Mouse (Mus musculus) gastrocnemius, adult 8-10 months (tissue): Measurements from ENCODE around the gene Asxl1. TPM values are rescaled to one million over a fixed set of nuclear protein-coding genes. Genes with fewer than 3 reads are reported as not detected.

Experiments used
- DNase-seq, 2 experiments: peaks; one replicate each; pipeline ENCODE4 v3.0.0; 2022; ENCODE audit warnings: low spot score in 2 of 2
- total RNA-seq, 4 experiments: library from RNA; stranded (reverse); gene quantifications; 2 replicates each; pipeline ENCODE4 v1.2.4; 2022

The Asxl1 gene
- 10 to 100 TPM in 2 of 4 experiments, 1 to 10 TPM in 2; 8.1 to 12.1 (median 10.5) TPM for total RNA-seq

DNA sequence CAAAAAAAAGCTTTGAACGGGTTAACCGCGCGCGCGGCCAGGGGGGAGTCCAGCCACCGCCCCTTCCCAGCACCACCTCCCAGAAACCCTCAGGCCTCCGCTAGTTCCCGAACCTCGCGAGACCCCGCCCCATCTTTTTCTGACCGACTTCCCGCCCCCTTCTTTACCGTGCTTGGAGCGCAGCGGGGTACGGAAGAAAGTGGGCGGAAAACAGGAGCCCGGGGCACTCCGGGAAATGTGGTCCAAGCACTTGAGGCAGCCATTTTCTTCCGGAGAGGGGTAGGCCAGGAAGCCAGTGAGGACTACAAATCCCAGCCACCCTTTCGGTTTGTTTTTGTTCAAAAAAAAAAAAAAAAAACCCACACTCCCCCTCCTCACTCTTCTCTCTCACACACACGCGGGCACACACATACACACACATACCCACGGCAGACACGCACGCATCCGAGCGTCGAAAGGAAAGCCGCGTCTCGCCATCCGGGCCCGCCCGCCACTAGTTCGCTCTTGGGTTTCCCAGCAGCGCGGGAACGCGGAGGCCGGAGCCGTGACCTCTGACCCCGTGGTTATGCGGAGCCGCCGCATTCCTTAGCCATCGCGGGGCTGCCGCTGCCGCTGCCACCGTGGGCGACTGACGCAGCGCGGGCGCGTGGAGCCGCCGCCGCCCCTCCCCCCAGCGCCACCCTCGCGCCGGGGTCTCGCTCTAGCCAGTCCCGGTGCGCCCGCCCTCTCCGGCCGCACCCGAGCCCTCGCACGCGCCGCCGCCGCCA, at the start of gene Asxl1:
TSS of gene Asxl1 (plus strand) at position 376 of the 767 bp plus-strand sequence.
- peak; percentile 95 to 96 for DNase-seq

DNA sequence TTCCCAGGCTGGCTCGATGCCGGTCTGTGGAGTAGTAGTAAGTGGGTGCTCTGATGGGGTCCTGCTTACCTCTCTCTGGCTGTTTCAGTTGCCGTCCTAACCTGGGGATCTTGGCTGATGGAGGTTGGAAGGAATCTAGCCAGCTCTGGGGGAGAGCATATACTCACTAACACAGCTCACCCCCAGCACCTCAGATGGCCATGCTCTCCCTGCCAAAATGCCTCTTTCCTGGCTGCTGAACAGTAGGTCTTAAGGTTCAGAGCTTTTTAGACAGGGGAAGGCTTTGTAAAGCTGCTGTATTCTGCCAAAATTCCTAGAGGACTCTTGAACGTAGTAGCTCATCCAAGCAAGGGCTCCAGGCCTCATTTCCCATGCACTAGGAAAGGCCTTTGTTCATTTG, 47.9 kb upstream of the Asxl1 start:
- no peak for DNase-seq

DNA sequence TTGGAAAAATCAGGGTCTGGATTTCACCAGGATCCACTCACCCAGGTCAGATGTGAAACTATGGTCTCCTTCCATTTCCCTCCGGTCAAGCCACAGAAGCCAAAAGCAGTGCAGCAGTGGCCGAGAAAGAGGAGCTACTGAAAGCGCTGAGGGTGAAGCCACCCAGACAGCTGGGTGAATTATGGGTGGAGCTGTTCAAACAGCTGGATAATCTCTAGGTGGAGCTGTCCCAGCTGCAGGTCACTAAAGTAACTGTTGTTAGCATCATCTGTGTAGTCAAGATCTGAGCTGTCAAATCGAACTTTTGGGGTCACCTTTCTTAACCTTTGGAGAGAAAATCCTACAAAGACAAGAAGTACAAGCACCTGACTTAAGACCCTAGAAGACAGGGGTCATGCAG, 47.2 kb upstream of the Asxl1 start:
- no peak for DNase-seq

DNA sequence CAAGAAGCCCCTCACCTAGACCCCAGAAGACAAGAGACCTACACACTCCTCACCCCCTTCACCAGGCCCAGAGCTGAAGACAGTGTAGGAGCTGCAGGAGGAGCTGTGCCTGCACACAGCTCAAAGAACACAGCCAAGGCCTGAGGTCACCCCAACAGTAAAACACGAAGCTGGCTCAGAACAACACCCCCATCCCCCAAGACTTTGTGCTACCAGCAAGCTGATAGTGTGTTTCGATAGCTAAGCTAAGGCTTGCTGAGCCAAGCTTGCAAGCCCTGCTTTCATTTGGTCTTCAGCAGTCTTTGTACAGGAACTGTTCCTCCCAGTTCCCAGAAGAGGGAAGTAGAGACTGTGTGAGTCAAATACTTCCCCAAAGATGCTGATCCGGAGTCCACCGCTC, 46.8 kb upstream of the Asxl1 start:
- no peak for DNase-seq

DNA sequence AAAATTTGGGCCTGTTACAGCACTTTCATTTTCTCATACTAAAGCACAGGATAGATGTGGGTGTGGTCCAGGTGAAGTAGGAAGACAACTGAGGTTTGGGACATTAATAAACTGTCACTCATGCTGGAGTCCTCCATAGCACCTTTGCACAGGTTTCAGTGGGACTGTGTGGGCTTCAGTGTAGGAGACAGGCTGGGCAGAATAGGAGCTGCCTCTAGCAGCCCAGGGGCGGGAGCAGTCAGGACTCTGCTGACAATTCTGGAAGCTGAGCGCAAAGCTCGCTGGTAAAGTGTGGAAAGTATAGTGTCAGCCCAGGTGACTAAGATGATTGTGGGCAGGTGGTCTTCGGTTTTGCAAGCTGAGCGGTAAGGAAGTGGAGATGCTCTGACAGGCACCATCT, 44.5 kb upstream of the Asxl1 start:
- no peak for DNase-seq

DNA sequence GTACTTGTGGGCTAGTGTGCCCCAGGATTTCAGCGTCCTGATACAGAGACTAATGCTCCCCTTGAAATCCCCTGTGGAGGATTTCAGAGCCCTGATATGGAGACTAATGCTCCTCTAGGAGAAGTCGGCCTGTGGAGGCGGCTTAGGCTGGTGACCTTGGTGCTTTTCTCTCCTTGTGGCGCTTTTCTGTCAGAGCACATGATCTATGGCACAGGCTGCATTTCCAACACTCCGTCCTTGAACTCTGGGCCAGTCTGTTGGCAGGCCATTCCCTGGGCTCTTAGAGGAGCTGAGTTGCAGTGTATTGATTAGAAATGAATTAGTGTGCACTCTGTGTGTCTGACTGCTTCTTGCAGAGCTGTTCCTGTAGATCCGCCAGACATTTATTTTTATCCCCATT, 40.4 kb upstream of the Asxl1 start:
- no peak for DNase-seq

DNA sequence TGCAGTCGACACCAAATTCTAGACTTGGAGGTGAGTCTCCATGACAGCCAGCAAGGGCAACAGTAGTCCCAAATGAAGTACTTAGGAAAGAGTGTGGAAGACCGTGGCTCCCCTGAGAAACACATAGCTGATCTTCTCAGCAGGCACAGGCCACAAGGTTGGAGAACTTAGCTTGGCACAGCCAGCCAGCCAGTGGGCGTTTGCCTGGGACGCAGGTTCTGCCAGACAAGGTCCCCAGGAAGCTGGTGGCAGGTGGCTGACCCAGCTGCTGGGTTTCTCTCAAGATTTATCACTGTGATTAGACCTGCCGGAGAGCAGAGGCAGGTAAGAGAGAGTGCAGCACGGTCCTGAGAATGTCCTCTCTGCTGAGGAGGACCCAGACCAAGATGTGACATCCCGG, 37.0 kb upstream of the Asxl1 start:
- DNase-seq = no peak

DNA sequence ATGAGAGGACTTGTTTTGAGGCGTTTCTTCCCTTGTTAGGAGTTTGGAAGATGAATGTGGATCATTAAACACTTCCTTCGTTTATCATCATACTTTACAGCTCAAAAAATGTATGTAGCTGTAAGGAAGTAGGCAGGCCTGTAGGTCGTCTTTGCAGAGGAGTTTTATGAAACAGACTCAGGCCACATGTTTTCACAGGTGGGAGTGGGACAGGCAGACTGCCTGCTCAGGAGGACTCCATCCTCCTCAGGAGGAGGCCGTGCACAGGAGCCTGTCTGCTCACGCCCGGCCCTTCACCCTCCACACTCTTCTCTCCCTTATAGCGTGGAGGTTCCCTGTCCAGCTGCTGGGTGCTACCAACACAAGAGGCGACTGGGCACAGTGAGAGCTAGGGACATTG, 36.5 kb upstream of the Asxl1 start:
- no peak for DNase-seq

DNA sequence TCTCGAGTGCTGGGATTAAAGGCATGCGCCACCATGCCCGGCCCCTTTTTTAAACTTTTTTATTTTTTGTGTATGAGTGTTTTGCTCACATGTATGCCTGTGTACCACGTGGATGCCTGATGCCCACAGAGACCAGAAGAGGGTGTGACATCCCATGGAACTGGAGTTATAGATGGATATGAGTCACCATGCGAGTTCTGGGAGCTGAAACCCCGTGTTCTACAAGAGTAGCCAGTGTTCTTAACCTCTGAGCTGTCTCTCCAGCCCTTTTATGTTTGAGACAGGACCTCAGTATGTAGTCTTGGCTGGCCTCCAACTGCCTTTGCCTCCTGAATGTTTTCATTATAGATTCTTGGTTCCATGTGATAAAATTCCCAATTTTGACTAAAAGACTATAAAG, 35.4 kb upstream of the Asxl1 start:
- no peak for DNase-seq

DNA sequence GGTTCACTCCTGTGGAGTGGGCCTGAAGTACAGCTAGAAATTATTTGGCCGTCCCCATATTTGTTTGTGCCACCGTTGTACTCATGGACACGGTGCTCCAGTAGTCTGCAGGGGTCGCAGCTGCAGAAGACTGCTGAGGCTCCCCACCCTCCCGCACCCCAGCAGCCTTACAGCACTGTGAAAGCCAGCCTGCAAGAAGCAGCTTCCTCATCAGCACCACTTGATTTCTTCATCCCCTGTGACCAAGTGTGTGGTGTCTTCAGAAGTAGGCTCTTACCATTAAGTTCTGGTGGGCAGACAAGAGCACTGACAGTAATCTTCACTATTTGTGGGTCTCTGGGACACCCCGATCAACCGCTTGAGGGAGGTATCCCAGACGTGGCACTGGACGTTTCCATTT, 32.7 kb upstream of the Asxl1 start:
- DNase-seq = no peak

DNA sequence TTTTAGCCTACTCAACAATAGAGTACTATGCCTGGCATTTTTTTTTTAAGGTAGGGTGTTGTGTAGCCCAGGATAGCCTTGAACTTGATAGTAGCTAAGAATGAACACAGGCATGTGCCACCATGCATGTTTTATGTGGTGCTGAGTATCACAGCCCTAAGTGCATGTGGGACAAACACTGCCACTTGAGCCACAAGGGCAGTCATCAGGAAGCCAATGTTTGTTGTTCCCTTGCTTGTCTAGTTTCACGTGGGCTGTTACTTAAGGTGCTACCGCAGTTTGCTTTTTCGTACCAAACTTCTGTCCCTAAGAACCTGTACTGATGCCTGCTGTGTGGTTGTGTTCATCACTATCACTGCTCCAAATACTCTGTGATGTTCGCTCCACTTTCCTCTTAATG, 27.2 kb upstream of the Asxl1 start:
- DNase-seq = no peak

DNA sequence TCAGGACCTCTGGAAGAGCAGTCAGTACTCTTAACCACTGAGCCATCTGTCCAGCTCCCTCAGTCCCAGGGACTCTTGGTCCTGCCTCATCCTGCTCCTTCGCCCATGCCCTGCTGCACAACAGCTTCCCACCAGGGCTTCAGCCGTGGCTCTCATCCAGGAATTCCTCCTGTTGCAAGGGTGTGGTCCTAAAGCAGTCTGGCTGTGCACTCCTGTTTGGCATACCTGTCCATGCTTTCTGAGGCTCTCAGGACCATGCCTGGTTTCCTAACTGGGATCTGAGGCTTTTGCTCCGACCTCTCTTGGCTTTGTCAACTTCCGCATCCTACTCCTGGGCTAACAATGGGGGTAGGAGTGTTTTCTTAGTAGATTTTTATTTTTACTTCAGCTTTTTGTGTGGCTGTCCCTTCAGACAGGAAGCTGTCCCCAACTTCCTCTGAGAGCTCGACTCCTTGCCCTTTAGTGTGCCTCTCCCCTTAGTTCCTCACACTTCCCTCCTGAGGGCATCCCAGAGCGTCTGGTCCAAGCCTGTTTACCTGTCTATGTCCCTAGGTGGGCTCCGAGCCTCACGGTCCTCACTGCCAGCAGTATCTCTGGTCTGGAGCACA, 26.5 kb upstream of the Asxl1 start:
- DNase-seq = no peak

DNA sequence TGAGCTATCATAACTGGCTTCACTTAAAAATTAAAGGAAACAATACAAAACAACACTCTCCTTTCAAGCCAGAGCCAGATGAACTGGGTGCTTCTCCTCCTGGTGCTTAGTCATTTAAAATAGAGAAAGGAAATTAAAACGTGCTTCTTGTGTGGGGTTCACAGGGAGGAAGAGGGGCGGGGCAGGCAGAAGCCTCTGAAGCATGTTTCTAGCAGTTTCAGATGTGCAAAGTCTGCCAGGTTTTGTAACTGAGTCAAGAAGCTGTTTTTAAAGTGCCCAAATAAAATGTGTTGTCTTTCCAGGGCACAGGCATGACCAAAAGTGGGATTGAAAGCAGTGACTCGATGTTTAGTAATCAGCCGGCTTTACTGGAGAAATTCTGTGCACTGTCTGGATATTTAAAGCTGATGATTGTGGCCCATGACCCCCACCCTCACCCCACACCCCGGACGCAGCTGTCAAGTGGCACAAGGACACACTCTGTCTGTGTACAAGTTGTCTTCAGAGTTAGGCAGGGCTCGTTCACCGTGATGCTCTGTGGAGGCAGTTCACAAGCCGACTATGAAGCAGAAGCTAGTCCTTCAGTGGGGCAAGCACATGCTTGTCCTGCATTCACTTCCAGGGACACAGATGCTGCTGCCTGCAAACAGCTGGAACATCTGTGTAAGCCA, 19.8 kb upstream of the Asxl1 start:
- no peak for DNase-seq

DNA sequence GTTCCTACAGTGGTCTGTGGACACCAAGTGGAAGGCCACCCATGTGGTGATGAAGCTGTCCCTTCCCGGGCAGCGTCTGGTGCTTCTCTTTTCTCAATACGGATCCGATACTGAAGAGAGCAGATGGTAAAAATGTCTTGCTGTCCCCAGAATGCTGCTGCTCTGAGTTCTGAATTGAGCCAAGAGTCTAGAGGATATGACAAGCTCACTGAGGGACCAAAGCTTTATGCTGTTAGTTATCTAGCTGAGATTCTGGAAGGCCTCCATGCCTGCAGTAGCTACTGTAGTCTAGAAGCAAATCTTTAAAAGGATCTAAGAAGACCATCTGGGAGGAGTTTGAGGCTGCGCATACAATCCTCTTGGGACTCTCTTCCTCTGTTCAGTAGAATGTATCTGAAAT, 13.4 kb upstream of the Asxl1 start:
- DNase-seq = no peak

DNA sequence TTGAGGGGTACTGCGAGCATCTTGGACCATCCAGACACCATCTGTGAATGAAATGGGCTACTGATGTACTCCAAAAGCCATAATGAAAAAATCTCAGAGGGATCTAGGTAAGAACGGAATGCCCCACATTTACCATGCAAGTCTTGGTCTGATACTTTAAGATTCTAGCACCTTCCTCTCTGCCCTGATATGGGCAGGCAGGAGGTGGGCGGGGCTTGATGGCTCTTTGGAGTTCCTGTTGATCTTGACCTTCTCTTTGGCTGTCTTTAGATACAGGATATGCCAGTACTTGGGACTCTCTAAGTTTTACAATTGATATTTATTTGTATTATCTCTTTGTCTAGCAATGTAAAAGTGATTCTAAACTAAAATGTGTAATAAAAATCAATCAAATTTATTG, 12.6 kb upstream of the Asxl1 start:
- DNase-seq = no peak

DNA sequence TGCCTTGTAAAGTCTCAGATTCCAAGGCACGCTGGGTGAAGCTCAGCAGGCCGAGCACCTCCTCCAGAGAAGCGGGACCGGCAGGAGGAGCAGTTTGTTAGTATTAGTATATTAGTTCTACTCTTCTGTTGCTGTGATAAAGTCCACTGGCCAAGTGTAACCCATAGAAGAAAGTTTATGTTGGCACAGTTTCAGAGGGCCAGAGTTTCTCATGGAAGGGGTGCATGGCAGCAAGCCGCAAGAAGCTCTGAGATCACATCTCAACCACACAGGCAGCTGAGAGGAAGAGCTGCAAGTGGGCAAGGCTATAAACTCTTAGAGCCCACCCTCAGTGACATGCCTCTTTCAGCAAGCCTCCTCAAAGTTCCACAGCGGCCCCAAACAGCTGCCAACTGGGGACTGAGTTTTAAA, 11.8 kb upstream of the Asxl1 start:
- no peak for DNase-seq

DNA sequence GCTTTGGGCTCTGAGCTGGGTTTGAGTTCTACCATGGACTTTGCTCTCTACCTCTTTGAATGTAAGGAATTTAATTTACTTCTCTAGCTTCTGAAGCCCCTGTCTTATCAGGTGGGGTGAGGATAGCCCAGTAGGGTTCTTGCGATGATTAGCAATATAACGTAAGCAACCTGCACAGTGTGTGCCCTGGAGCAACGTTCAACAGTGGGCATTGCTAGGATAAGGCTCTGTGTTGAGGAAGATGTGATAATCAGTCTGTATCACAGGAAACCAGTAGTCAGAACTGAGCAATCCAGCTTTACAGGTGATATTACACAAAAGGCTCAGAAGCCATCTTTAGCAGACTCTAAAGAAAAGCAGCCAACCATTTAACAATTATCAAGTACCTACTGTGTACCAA, 11.3 kb upstream of the Asxl1 start:
- no peak for DNase-seq

DNA sequence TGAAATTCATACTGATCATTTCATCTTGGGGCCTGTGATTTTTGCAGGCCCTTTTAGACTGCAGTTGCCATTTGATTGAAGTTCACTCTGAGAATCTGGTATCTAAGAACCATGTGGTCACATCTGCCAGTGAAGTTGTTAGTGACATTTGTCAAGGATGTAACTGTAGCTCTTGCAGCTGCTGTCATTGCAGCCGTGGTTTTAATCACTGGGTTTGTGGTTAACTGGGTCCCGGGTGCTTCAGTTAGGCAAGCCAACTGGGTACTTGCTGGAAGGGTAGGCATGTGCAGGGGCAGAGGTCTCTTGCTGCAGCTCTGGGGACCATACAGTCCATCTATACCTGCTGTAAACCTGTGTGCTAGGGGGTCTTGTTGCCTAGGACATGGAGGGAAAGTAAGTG, 9.5 kb upstream of the Asxl1 start:
- no peak for DNase-seq

DNA sequence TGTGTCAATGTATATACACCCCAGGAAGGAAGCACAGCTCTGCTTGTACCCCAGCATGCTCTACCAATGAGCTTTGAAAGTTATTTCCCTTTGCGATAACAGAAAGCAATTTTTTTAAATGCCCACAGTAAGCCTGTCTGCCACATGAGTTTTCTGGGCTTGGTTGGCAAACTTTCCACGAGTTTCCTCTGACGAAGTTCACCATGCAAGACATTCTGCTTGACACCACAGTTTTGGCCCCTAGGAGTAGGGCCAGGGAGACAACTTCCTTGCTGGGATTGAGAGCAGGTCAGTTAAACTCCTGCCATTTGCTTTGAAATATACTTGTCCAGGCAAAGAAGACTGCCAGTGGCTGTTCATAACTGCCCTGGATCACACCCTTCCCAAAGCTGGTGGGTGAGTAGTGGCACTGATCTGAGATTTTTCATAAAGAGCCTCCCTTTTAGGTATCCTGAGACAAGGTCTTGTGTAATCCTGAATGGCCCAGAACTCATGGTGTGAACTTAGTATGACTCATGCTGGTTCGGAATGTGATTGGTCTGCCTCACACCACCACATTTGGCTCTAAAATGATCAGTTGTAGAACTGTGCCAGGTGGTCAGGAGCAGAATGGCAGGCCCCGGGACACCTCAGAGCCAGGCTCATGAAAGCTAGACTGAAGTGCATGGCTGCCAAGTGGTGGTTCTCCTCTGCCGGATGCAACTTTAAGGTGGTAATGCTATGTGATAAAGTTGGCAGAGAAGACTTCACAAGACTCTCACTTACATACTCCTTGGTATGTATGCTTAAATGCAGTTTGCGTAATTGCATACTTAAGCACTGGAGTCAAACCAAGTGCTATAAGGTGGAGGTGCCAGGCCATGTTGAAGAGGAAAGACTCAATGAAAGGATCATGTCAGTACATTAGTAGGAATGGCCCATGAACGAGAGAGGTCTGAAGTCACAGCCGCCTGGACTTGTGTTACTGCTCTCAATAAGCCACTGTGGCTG, 7.0 kb upstream of the Asxl1 start:
- DNase-seq = no peak

DNA sequence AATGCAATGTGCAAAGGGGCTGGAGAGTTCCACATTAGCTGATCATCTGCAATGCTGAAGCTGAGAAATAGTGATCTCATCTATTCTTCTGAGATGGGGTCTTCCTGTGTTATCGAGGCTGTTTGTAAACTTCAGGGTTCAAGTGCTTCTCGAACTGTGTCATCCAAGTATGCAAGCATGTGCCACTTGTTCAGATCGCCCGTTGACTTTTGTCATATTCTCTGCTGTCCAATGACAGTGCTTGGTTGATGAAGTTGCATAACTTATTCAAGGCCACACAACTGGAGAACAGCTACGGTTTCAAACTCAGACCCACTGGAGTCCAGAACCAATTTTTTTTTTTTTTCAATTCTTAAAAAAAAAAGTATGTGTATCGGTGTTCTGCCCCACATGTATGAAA, 3.5 kb upstream of the Asxl1 start:
- DNase-seq = no peak

DNA sequence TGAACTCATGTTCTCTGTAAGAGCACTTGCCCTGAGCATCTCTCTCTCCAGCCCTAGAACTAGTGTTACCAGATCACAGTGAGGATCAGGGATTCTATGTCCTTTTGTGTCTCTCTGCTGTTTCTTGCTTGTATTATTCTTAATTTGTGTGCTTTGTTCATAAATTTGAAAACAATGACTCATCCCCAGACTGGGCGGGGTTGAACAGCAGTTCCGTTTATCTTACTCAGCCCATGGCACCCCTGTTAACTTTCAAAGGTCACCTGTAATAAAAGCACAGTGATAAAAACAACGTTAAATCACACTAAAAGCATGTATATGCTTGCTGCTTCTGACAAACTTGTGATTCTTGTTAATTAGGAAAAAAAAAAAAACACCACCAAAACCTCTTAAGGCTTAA, 3.0 kb upstream of the Asxl1 start:
- no peak for DNase-seq

DNA sequence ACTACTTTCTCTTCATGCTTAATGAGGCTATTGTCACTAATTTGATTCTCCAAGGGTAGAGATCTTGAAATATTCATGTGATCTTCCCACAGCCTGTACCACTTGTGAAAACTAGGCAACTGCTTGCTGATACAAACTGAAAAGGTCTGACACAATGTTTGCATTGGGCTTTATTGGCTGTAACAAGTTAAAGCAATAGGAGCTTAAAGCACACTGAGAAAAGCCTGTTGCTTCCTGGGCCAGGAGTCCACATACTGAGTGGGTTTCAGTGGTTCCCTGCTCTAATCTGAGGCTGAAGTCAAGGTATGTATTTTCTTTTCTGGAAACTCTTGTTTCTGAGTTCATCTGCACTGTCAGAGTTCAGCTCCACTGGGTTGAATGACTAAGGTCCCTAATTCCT, 2.4 kb upstream of the Asxl1 start:
- no peak for DNase-seq
